Comparison of ENCODE assay signal across 15 mouse cellular contexts in genomic region chr10:121882461-121882860, GRCm38 (mm10).
DNase-seq lines count a peak whose midpoint lies in the region; ATAC-seq lines count a peak whose summit lies in the region.
"Had no signal": no experiment of that assay in that cellular context is flagged by ENCODE, and none has a peak within 500 bp of the region (broad histone marks: within the 10 kb centered on the region; RNA-seq: fewer than 3 reads in every experiment).

No protein-coding gene starts in this region.

- DNase-seq in layer of hippocampus, adult 11-12 months (ENCODE audit: low spot score), result peak; percentile 43
- DNase-seq in layer of hippocampus, postnatal 10 days (ENCODE audit: low spot score in 2 of 2), result no peak
- DNase-seq in forebrain, embryonic 14.5 days (ENCODE audit: low spot score), result peak; percentile 68
- DNase-seq in midbrain, embryonic 10.5 days (ENCODE audit: low spot score), result no peak
- peak; percentile 44 for DNase-seq in retina, postnatal 1 day
- no peak for DNase-seq in testis, postnatal 14 days (ENCODE audit: low spot score)
- no peak for DNase-seq in lung, adult 18-20 months
- no peak for DNase-seq in gastrocnemius, postnatal 25 days
- DNase-seq: cerebellum, postnatal 10 days; gastrocnemius, postnatal 36 days; heart, postnatal 4 days; kidney, postnatal 10 days; liver, embryonic 13.5 days had no signal

- no peak overlapping the region for H3K4me3 ChIP-seq in forebrain, embryonic 14.5 days (ENCODE audit: low read depth, low read length)
- H3K4me3 ChIP-seq in midbrain, embryonic 10.5 days, result no peak overlapping the region
- H3K4me3 ChIP-seq: liver, embryonic 13.5 days had no signal

- no peaks in the 10 kb centered on the region for H3K27me3 ChIP-seq in forebrain, embryonic 14.5 days (replicated peaks; ENCODE audit: control insufficient read depth, insufficient read depth, low read length)
- no peaks in the 10 kb centered on the region for H3K27me3 ChIP-seq in midbrain, embryonic 10.5 days (ENCODE audit: low read depth, poor library complexity, severe bottlenecking)
- H3K27me3 ChIP-seq: liver, embryonic 13.5 days; Patski had no signal

- H3K27ac ChIP-seq in forebrain, embryonic 14.5 days (ENCODE audit: low read depth, low read length), result no peak overlapping the region
- H3K27ac ChIP-seq in midbrain, embryonic 10.5 days (replicated peaks), result peak overlapping the region; percentile 76
- H3K27ac ChIP-seq: liver, embryonic 13.5 days; macrophage had no signal

- no peaks in the 10 kb centered on the region for H3K36me3 ChIP-seq in forebrain, embryonic 14.5 days (ENCODE audit: control insufficient read depth, insufficient read depth, low read length)
- H3K36me3 ChIP-seq in midbrain, embryonic 10.5 days, result no peaks in the 10 kb centered on the region
- H3K36me3 ChIP-seq: liver, embryonic 13.5 days had no signal

- no peaks in the 10 kb centered on the region for H3K9me3 ChIP-seq in forebrain, embryonic 14.5 days (replicated peaks; ENCODE audit: control insufficient read depth, low read length)
- no peaks in the 10 kb centered on the region for H3K9me3 ChIP-seq in midbrain, embryonic 10.5 days (replicated peaks)
- H3K9me3 ChIP-seq: liver, embryonic 13.5 days had no signal

- 0 out of 2 replicates have a peak, but pooled peaks have one; percentile 41 for ATAC-seq in forebrain, embryonic 14.5 days
- ATAC-seq: Patski had no signal

- peak overlapping the region; percentile 43; the same call in 1 of the 2 replicates for H3K9ac ChIP-seq in forebrain, embryonic 14.5 days (ENCODE audit: low read length)
- H3K9ac ChIP-seq: liver, embryonic 13.5 days had no signal

- peak overlapping the region; percentile 6; the same call in 1 of the 2 replicates for H3K4me2 ChIP-seq in forebrain, embryonic 14.5 days (ENCODE audit: low read length)
- H3K4me2 ChIP-seq: liver, embryonic 13.5 days had no signal

- WGBS in forebrain, embryonic 14.5 days, result 4% methylated on average over 6 of the region's 6 CpGs
- WGBS in midbrain, embryonic 10.5 days, result 33% methylated on average over 6 of the region's 6 CpGs

- peaks cover 26% of the 10 kb centered on the region for H3K4me1 ChIP-seq in forebrain, embryonic 14.5 days (ENCODE audit: control insufficient read depth, insufficient read depth, low read length)
- peaks cover 79% of the 10 kb centered on the region for H3K4me1 ChIP-seq in midbrain, embryonic 10.5 days

Comparison
In these comparisons a context has a peak if more than half of its experiments do, and no peak if none do; other contexts are left out.
1. DNase-seq: peak in layer of hippocampus, adult 11-12 months (single experiment), forebrain, embryonic 14.5 days (single experiment) and retina, postnatal 1 day (single experiment); none in layer of hippocampus, postnatal 10 days (0 of 2), midbrain, embryonic 10.5 days (single experiment), testis, postnatal 14 days (single experiment), lung, adult 18-20 months (0 of 2) and gastrocnemius, postnatal 25 days (single experiment).